Mouse (Mus musculus) CD4-positive, CD25-positive, alpha-beta regulatory T cell, adult 4 months (primary cell): ENCODE measurements around the gene 1700028K03Rik. TPM values are rescaled to one million over a fixed set of nuclear protein-coding genes. Genes with fewer than 3 reads are reported as not detected.
A peak's percentile ranks its signal among the peaks of the same experiment; 100 is the strongest.

Experiments
- ATAC-seq: one replicate; pipeline ENCODE4 v1.8.0; 2017
- polyA plus RNA-seq, 2 experiments: library from polyadenylated mRNA; unstranded; fragments of 100-300 nt; shearing (Covaris generic); gene quantifications; one replicate each; pipeline ENCODE4 v1.2.1; 2017

1700028K03Rik gene
- polyA plus RNA-seq, 2 experiments from 2014 or later = 0.14 to 0.47 TPM

DNA sequence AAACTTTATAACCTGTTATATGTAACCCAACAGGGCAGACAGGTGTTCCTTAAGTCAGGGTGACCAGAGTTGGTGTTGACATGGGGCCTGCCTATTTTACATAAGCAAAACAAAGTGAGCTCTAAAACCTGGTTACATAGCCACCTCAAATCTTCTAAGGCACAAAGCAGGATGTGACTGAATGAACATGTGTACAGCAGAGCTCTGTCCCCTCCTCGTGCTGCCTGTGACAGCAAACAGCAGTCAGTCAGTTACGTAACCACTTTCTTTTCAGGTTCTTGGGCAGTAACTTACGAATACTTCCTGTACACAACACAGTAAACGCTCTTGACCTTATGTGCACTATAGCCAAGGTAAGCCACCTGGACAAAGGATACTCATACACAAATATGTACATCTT is 11.4 kb downstream of the 1700028K03Rik start:
- peak; percentile 97 for ATAC-seq

DNA sequence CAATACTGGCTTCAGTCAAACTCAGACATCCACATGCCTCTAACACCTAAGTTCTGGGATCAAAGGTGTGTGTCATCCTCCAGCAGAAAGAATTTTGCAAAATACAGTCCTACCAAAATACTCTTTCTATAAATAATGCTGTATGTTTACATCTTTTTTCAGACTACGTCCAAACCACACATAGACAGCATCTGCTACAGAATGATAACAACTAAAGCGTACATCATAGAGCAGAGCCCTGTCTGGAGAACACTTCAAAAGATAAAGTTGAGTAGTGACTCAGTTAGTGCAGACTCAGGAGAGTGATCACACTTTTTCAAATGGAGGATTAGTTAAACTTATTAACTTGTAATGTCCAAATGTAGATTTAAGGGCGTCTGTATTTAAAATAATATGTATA is 13.4 kb downstream of the 1700028K03Rik start:
- ATAC-seq = no peak

DNA sequence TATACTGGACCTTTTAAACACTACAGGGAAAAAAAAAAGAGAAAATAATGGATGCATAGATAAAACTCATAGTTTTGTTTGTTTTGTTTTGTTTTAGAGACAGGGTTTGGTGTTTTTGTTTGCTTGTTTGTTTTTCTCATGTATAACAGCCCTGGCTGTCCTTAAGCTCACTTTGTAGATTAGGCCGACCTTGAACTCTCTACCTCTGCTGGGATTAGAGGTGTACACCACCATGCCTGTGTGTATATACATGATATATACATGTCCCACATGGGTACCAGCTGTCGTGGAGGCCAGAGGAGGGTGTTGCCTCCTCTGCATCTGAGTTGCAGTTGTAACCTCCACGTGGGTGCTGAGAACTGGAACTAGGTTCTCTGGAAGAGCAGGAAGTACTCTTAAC is 13.9 kb downstream of the 1700028K03Rik start:
- no peak for ATAC-seq

DNA sequence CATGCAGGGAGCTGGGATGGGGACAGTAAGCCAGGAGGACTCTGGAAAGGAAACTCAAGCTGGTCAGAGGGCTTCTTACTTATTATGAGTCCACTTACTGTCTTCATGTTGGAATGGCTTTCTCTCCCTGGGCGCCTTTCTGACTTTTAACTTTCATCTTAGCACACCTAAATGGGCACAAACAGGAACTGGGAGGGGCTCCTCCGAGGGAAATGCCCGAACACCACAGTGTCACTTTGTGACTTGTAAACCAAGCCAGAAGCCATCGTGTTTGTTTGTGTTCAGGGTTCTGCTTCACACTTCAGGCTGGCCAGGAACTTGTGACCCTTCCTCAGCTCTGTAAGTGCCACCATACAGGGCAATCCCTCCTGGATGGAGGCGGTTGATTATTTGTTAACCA is 19.8 kb downstream of the 1700028K03Rik start:
- ATAC-seq = peak; percentile 84

DNA sequence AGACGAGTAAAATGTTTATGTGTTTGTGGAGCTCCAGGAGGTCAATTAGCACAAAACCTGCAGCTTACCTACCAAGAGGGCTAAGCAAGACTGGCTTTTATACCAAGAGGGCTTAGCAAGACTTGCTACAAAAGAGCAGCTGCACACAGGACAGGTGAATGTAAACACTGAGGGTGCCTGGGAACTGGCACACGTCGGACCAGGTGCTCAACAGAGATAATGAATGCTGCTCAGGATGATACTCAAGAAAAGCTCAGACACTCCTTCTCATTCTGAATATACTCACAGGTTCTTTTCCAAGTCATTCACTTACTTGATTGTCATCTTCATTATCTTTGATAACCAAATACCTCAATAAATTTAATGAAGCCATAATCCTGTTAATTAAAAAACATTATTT is 22.5 kb downstream of the 1700028K03Rik start:
- ATAC-seq = no peak

DNA sequence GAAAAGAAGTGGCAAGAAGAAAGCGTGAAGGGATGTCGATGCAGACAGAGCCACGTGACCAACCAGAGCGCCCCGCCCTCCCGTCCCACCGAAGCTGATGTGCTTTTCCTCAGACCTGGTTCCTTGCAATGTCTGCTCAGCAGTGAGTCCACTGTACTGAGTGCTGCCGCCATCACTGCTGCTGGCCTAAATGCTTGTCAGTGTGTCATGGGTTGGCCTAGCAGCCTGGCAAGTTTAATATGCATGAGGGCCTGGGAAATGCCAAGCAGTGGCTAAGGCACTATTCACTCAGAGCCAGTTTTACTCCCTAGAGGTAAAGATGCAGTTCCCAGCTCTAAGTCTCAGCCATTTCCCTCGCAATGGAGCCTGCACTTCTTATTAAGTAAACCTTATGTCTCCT is 34.6 kb downstream of the 1700028K03Rik start:
- no peak for ATAC-seq

DNA sequence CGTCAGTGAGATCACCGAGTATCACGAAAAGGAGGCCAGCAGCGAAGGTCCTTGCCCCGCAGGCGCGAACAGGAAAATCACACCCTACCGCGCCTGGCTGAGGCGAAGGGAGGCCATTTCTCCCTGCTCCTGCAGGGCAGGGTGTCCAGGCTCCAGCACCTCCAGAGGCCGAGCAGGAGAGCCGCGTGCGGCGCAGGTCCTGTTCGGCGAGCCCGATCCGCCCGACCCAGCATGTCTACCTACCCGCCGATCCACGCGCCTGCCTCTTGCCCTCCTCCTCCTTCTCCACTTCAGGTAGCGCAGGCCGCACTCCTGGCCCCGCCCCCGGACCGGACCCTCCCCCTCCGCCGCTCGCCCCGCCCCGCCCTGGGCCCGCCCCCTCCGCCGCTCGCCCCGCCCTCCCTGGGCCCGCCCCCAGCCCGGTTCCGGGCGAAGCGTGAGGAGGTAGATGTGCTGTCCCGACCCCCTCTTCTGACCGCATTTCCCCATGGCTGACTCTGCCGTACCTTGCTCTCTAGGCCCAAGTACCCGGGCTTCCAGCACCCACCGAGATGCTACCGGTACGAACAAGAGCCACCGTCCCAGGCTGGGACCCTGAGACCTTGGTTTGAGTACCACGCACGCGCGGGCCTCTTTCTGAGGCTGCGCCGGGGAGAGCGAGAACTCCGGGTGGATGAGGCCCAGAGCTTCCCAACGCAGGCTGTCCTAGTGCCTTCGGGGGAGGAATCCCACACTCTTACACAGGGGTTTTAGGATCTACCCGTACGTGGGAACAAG is 63.0 kb downstream of the 1700028K03Rik start, which contains the start of the genes Rpap2 and Glmn:
Gene Rpap2 (plus strand): TSS at position 73 of the 777 bp plus-strand sequence.
Gene Glmn (minus strand): TSS at position 588 of the 777 bp plus-strand sequence.
- peak; percentile 89 for ATAC-seq

DNA sequence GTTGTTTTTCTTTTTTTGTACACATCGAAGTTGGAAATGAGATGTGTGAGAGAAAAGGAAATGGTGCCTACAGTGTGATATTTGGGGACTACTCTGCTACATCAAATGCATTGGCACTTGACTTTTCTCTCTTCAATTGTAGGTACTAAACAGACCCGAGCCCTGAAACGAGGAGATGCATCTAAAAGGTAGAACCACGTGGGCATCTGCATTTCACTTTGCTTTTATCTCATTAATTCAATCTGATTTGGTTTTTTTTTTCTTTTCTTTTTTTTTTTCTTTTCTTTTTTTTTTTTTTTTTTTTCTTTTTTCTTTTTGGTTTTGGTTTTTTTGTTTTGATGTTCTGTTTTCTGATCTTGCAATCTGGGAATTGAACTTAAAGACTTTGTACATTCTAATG is 63.9 kb downstream of the 1700028K03Rik start:
- peak; percentile 13 for ATAC-seq

Other genes with a start within 250 kb of the 1700028K03Rik start
- 1 to 10 TPM; 4.4 to 7.8 TPM for gene Tgfbr3, start 245.1 kb upstream of the 1700028K03Rik start, polyA plus RNA-seq
- 1 to 10 TPM in 1 of 2 experiments, under 1 TPM in 1; 0.91 to 1.3 TPM for gene Brdt, start 203.6 kb upstream of the 1700028K03Rik start, polyA plus RNA-seq
- under 1 TPM in 1 of 2 experiments, not detected in 1; 0.42 TPM for gene Ephx4, start 132.0 kb upstream of the 1700028K03Rik start, polyA plus RNA-seq
- gene Lpcat2b, start 103.2 kb upstream of the 1700028K03Rik start, polyA plus RNA-seq = not detected
- gene Btbd8, start 96.7 kb upstream of the 1700028K03Rik start, polyA plus RNA-seq = 1 to 10 TPM; 8.9 to 9.7 TPM
- 1 to 10 TPM; 1.0 to 1.3 TPM for gene Gm42669, start 27.1 kb upstream of the 1700028K03Rik start, polyA plus RNA-seq
- 10 to 100 TPM; 37.7 to 52.2 TPM for gene Rpap2, start 62.7 kb downstream of the 1700028K03Rik start, polyA plus RNA-seq
- gene Glmn, start 63.2 kb downstream of the 1700028K03Rik start, polyA plus RNA-seq = 10 to 100 TPM; 28.2 to 36.6 TPM
- gene Gfi1, start 191.3 kb downstream of the 1700028K03Rik start, polyA plus RNA-seq = 1 to 10 TPM; 2.5 to 6.1 TPM